7 mouse cellular contexts compared by ENCODE assay signal in the genomic region with DNA sequence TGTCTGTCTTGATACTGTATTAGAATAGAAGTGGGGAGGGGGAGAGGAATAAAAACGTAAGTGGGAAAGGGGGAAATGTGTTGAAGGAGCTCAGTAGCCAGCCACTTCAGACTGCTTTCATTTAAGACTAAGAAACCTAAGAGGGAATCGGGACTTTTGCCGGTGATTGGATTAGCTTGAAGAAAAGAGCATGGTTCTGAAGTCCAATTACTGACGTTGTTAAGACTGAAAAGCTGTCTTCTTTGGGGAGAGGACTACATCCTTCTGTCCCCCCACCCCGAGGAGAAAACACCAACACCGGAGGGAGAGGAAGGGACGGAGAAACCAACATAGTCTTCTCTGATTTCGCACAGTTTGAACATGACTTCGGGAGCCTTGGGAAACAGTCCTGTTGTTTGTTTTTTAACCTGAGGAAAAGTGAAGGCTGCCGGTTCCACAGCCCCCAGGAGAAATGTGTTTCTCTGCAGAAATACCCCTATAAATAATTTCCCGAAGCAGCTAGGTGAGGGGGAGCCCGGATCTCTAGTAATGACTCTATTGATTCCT. TPM values are rescaled to one million over a fixed set of nuclear protein-coding genes. Genes with fewer than 3 reads are reported as not detected.
DNase-seq lines count a peak whose midpoint lies in the region; ATAC-seq and TF ChIP-seq lines count a peak whose summit lies in the region.

No protein-coding gene starts in this region.

- H3K27ac ChIP-seq in lung, postnatal 0 days (ENCODE audit: low read length): peak overlapping the region; percentile 79
- H3K27ac ChIP-seq in cortical plate, adult 2 months (ENCODE audit: insufficient read depth, low read length): peak overlapping the region; percentile 80
- H3K27ac ChIP-seq in heart, embryonic 16.5 days (ENCODE audit: low read length): peak overlapping the region; percentile 80
- H3K27ac ChIP-seq in liver, embryonic 16.5 days (ENCODE audit: low read length): no peak overlapping the region

- no peak for ATAC-seq in lung, postnatal 0 days
- ATAC-seq in heart, embryonic 16.5 days (replicated peaks; ENCODE audit: extremely low read depth, insufficient read depth, low FRiP score): no peak
- ATAC-seq in liver, embryonic 16.5 days (ENCODE audit: low read depth): no peak

- DNase-seq in lung, postnatal 0 days (ENCODE audit: low spot score): peak; percentile 57
- no peak for DNase-seq in lung, postnatal 36 days
- no peak for DNase-seq in natural killer cell, adult 2 months (ENCODE audit: low spot score in 2 of 2)
- no peak for DNase-seq in frontal cortex, postnatal 10 days (ENCODE audit: low spot score in 2 of 2)

- H3K4me2 ChIP-seq in lung, postnatal 0 days (replicated peaks; ENCODE audit: low read depth, low read length): peak overlapping the region; percentile 75
- H3K4me2 ChIP-seq in heart, embryonic 16.5 days (ENCODE audit: low read depth, low read length): peak overlapping the region; percentile 97
- H3K4me2 ChIP-seq in liver, embryonic 16.5 days (ENCODE audit: low read depth, low read length): peak overlapping the region; percentile 83

- peak overlapping the region; percentile 65 for H3K4me3 ChIP-seq in lung, postnatal 0 days (ENCODE audit: low read depth, low read length)
- peak overlapping the region; percentile 49 for H3K4me3 ChIP-seq in cortical plate, adult 2 months (ENCODE audit: insufficient read depth, low read length)
- peak overlapping the region; percentile 84 for H3K4me3 ChIP-seq in heart, embryonic 16.5 days (ENCODE audit: low read length)
- H3K4me3 ChIP-seq in liver, embryonic 16.5 days (ENCODE audit: low read depth, low read length): peak overlapping the region; percentile 64

- TF ChIP-seq POLR2A in cortical plate, adult 2 months (IDR thresholded peaks at IDR 0.05; ENCODE audit: extremely low read depth, insufficient read depth, low read length): no peak

- WGBS in lung, postnatal 0 days: 0% methylated on average over 12 of the region's 12 CpGs
- 0% methylated on average over 12 of the region's 12 CpGs for WGBS in heart, embryonic 16.5 days
- under 1% methylated on average over 12 of the region's 12 CpGs for WGBS in liver, embryonic 16.5 days (ENCODE audit: insufficient replicate concordance)

- H3K9me3 ChIP-seq in lung, postnatal 0 days (ENCODE audit: low read length): no peaks in the 10 kb centered on the region
- no peaks in the 10 kb centered on the region for H3K9me3 ChIP-seq in heart, embryonic 16.5 days (replicated peaks; ENCODE audit: control insufficient read depth, low read length)
- no peaks in the 10 kb centered on the region for H3K9me3 ChIP-seq in liver, embryonic 16.5 days (replicated peaks; ENCODE audit: control insufficient read depth, low read length)

- TF ChIP-seq EP300 in lung, postnatal 0 days (IDR thresholded peaks at IDR 0.05): no peak

- no peaks in the 10 kb centered on the region for H3K27me3 ChIP-seq in lung, postnatal 0 days (replicated peaks; ENCODE audit: insufficient read depth, low read length)
- H3K27me3 ChIP-seq in heart, embryonic 16.5 days (ENCODE audit: control insufficient read depth, insufficient read depth, low read length): no peaks in the 10 kb centered on the region
- H3K27me3 ChIP-seq in liver, embryonic 16.5 days (ENCODE audit: control insufficient read depth, insufficient read depth, low read depth, low read length): no peaks in the 10 kb centered on the region

- no peak for TF ChIP-seq CTCF in lung, postnatal 0 days (IDR thresholded peaks at IDR 0.05)
- TF ChIP-seq CTCF in cortical plate, adult 2 months (IDR thresholded peaks at IDR 0.05; ENCODE audit: extremely low read depth, insufficient read depth, low read length): no peak

- peak overlapping the region; percentile 68 for H3K9ac ChIP-seq in lung, postnatal 0 days (replicated peaks; ENCODE audit: low read depth)
- H3K9ac ChIP-seq in heart, embryonic 16.5 days (ENCODE audit: low read length): peak overlapping the region; percentile 84
- H3K9ac ChIP-seq in liver, embryonic 16.5 days (ENCODE audit: low read depth, low read length): peak overlapping the region; percentile 61

- peaks cover 35% of the 10 kb centered on the region for H3K4me1 ChIP-seq in lung, postnatal 0 days (ENCODE audit: insufficient read depth, low read depth, low read length)
- H3K4me1 ChIP-seq in cortical plate, adult 2 months (ENCODE audit: control insufficient read depth, insufficient read depth, low read length): peaks cover 3% of the 10 kb centered on the region; the same call in 1 of the 2 replicates
- peaks cover 39% of the 10 kb centered on the region for H3K4me1 ChIP-seq in heart, embryonic 16.5 days (ENCODE audit: control insufficient read depth, insufficient read depth, low read length)
- peaks cover 18% of the 10 kb centered on the region for H3K4me1 ChIP-seq in liver, embryonic 16.5 days (ENCODE audit: control insufficient read depth, low read depth, low read length)

- H3K36me3 ChIP-seq in lung, postnatal 0 days (ENCODE audit: insufficient read depth, low read length): no peaks in the 10 kb centered on the region
- H3K36me3 ChIP-seq in heart, embryonic 16.5 days (ENCODE audit: control insufficient read depth, insufficient read depth): no peaks in the 10 kb centered on the region
- H3K36me3 ChIP-seq in liver, embryonic 16.5 days (ENCODE audit: control insufficient read depth, insufficient read depth): no peaks in the 10 kb centered on the region

RNA-seq across cellular contexts. Expression of gene Maml2, which starts 0.6 kb away (rescaled TPM):
- 15.1 and 15.9 TPM in 2 replicates for polyA plus RNA-seq in lung, postnatal 0 days (2015; fragmentation: Nextera tagmentation; extraction: Ambion mirVana)
- 5.5 and 6.6 TPM in 2 replicates for polyA plus RNA-seq in cortical plate, adult 2 months (2012; rRNA removed)
- 8.8 and 9.0 TPM in 2 replicates for polyA plus RNA-seq in heart, embryonic 16.5 days (2015; fragmentation: Nextera tagmentation; extraction: Ambion mirVana)
- 0.90 and 0.96 TPM in 2 replicates for polyA plus RNA-seq in liver, embryonic 16.5 days (2015; fragmentation: Nextera tagmentation; extraction: Ambion mirVana)

RNA-seq across cellular contexts. Expression of gene Ccdc82, which starts 50.4 kb away (rescaled TPM):
- 7.4 and 9.3 TPM in 2 replicates for polyA plus RNA-seq in lung, postnatal 0 days (2015; fragmentation: Nextera tagmentation; extraction: Ambion mirVana)
- 17.4 and 18.2 TPM in 2 replicates for polyA plus RNA-seq in cortical plate, adult 2 months (2012; rRNA removed)
- polyA plus RNA-seq in heart, embryonic 16.5 days (2015; fragmentation: Nextera tagmentation; extraction: Ambion mirVana): 8.5 and 8.7 TPM in 2 replicates
- 8.8 and 9.7 TPM in 2 replicates for polyA plus RNA-seq in liver, embryonic 16.5 days (2015; fragmentation: Nextera tagmentation; extraction: Ambion mirVana)

RNA-seq across cellular contexts. Expression of gene Jrkl, which starts 51.6 kb away (rescaled TPM):
- 7.8 and 9.2 TPM in 2 replicates for polyA plus RNA-seq in lung, postnatal 0 days (2015; fragmentation: Nextera tagmentation; extraction: Ambion mirVana)
- 4.7 and 5.0 TPM in 2 replicates for polyA plus RNA-seq in cortical plate, adult 2 months (2012; rRNA removed)
- 8.0 and 8.3 TPM in 2 replicates for polyA plus RNA-seq in heart, embryonic 16.5 days (2015; fragmentation: Nextera tagmentation; extraction: Ambion mirVana)
- 1.8 and 2.4 TPM in 2 replicates for polyA plus RNA-seq in liver, embryonic 16.5 days (2015; fragmentation: Nextera tagmentation; extraction: Ambion mirVana)
